Mouse (Mus musculus) spleen, adult 12 weeks (tissue): ENCODE measurements around the gene Atp23.
A peak's percentile ranks its signal among the peaks of the same experiment; 100 is the strongest.

Experiments used
- DNase-seq: peaks from one replicate; pipeline ENCODE4 v3.0.0; 2022; ENCODE audit warnings: low spot score

Gene Atp23

GRCm38 (mm10) chr10:126911479-126911878 is 10.3 kb upstream of the Atp23 start:
- DNase-seq = no peak

- DNase-seq = no peak
These were observed 5.7 kb upstream of the Atp23 start for GRCm38 (mm10) chr10:126906811-126907210.

- peak; percentile 75 for DNase-seq
These were observed 4.5 kb upstream of the Atp23 start for GRCm38 (mm10) chr10:126905650-126906075.

GRCm38 (mm10) chr10:126905086-126905485 is 3.9 kb upstream of the Atp23 start:
- DNase-seq = no peak

- DNase-seq = no peak
These were observed 3.1 kb upstream of the Atp23 start for GRCm38 (mm10) chr10:126904221-126904620.

- no peak for DNase-seq
These were observed 311 bp upstream of the Atp23 start for GRCm38 (mm10) chr10:126901488-126901843.

- DNase-seq = no peak
These were observed 5.3 kb downstream of the Atp23 start for GRCm38 (mm10) chr10:126895891-126896290.

GRCm38 (mm10) chr10:126894061-126894460 is 7.1 kb downstream of the Atp23 start:
- DNase-seq = no peak

- no peak for DNase-seq
These were observed 8.0 kb downstream of the Atp23 start for GRCm38 (mm10) chr10:126893145-126893544.

- no peak for DNase-seq
These were observed 27.4 kb downstream of the Atp23 start for GRCm38 (mm10) chr10:126873755-126874154.

- DNase-seq = no peak
These were observed 28.9 kb downstream of the Atp23 start for GRCm38 (mm10) chr10:126872256-126872655.

- peak; percentile 50 for DNase-seq
These were observed 31.5 kb downstream of the Atp23 start for GRCm38 (mm10) chr10:126869372-126870318.

GRCm38 (mm10) chr10:126865284-126865683 is 35.9 kb downstream of the Atp23 start:
- no peak for DNase-seq

GRCm38 (mm10) chr10:126862193-126862592 is 39.0 kb downstream of the Atp23 start:
- DNase-seq = no peak

GRCm38 (mm10) chr10:126853286-126853685 is 47.9 kb downstream of the Atp23 start:
- DNase-seq = no peak

- no peak for DNase-seq
These were observed 55.7 kb downstream of the Atp23 start for GRCm38 (mm10) chr10:126845309-126845911.

GRCm38 (mm10) chr10:126844689-126845088 is 56.5 kb downstream of the Atp23 start:
- no peak for DNase-seq

- no peak for DNase-seq
These were observed 60.9 kb downstream of the Atp23 start for GRCm38 (mm10) chr10:126840266-126840665.

- no peak for DNase-seq
These were observed 68.1 kb downstream of the Atp23 start for GRCm38 (mm10) chr10:126833006-126833405.

- DNase-seq = no peak
These were observed 69.8 kb downstream of the Atp23 start for GRCm38 (mm10) chr10:126831329-126831728.

- DNase-seq = no peak
These were observed 72.5 kb downstream of the Atp23 start for GRCm38 (mm10) chr10:126828618-126829017.

GRCm38 (mm10) chr10:126827941-126828593 is 73.1 kb downstream of the Atp23 start:
- no peak for DNase-seq

GRCm38 (mm10) chr10:126826982-126827381 is 74.2 kb downstream of the Atp23 start:
- DNase-seq = no peak
